Mouse (Mus musculus) right cerebral cortex, postnatal 36 days (tissue): Measurements from ENCODE around the gene Tgfb1i1.

Experiments
- DNase-seq, 2 experiments: peaks; one replicate each; pipeline ENCODE4 v3.0.0; 2022; ENCODE audit warnings: low spot score in 2 of 2, mixed read lengths in 1 of 2

Gene Tgfb1i1

DNA sequence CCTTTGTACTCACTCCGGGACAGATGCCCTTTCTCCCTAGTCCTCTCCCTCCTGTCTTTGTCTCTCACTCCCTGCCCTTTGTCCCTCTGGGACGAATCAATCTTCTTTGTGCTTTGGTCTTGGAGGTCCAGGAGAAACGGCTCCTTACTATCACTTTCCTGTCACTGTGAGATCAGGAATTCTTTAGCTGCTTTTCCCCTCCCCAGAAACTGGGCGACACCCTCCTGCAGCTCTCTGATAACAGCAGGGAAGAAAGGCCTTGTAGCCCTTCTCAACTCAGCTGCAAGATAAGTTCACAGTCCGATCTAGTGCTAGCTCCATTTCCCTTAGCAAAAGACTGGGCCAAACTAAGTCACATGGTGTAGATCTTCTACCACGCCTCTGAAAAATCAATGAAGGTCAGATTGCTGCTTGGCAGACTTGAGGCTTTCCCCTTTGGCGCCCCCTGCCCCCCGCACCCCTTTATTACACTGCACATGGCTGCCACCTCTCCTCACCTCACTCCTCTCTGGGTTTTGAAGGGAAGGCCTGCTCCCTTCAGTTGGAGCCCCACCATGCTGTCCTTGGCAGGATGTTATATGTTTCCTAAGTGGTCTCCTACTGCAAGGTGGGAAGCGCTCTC, 42.4 kb downstream of the Tgfb1i1 start:
- no peak for DNase-seq

- DNase-seq: no peak
Observed at GRCm38 (mm10) chr7:128294785-128295184, 48.2 kb downstream of the Tgfb1i1 start.

DNA sequence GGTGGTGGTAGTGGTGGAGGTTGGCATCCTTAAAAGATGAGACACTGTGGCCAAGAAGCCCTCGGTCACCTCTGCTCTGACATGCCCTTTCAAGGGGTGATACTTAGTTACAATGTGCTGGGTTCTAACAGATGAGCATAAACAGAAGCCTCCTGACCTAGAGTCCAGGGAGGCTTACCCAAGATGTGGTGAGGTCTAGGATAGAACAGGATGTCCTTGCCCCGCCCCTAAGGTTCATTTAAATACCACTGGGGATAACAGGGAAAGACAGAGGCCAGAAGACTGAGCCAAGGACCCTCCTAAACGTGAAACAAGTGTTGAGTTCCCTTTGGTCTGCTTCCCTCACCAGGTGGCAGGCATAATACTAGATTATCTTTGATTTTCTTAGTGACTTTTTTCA, 49.9 kb downstream of the Tgfb1i1 start:
- DNase-seq: no peak

GRCm38 (mm10) chr7:128297291-128297616, 50.6 kb downstream of the Tgfb1i1 start:
- no peak for DNase-seq

- DNase-seq: peak; percentile 47 to 70
Observed at GRCm38 (mm10) chr7:128297617-128298480, 51.2 kb downstream of the Tgfb1i1 start, which contains the start of gene BC017158. BC017158 (minus strand) TSS chr7:128298170.

- DNase-seq: no peak
Observed at GRCm38 (mm10) chr7:128298481-128299342, 52.1 kb downstream of the Tgfb1i1 start.

DNA sequence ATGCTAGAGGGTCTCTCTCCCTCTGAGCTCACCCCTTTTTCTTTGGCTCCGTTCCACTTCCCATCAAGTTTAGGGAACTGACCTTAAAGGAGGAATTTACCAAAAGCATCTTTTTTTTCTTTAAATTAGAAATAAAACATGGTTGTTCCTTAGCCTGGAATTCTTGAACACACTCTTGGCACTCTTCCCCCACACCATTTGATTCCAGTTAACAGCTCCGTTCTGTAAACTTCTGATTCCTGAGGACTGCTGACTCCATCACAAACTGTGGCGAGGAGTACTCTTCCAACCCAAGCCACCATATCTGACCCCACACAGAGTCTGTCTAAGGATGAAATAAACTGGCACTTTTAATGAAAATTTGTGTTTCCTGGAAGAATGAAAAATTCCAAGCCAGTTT, 54.3 kb downstream of the Tgfb1i1 start:
- DNase-seq: no peak

GRCm38 (mm10) chr7:128302151-128302550, 55.5 kb downstream of the Tgfb1i1 start:
- DNase-seq: no peak

DNA sequence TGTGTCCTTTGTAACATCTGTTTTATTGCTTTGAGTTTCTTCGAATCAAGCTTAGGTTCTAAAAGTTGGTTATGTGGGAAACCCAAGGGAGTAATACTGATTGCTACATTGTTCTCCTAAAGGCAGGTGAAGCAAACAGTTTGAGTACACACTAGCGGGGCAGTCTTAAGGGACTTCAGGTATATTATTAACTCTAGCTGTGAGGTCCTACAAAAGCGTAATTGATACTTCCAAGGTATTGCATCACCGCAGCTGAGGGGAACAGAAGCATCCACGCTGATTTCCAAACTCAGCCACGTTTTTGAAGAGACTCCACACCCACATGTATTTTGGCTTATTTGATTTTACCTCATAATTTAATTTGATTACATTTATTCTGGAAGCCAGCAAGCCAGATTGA, 57.6 kb downstream of the Tgfb1i1 start:
- no peak for DNase-seq

DNA sequence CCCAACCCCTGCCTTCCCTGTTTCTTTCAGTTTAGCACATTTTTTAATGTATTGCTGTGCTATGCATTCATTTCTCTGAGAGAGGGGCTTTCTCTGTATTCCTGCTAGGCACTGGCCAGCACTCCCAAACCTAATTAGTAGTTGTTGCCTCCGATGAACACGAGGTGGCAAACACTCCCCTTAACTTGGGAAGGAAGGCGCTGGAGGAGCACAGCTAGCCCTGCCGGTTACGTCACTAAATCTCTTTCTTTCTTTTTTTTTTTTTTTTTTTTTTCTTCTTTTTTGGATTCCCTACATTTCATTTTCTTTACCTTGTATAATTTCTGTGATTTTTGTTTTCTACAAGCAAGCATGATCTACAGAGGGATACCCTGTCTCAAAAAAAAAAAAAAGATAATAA, 58.3 kb downstream of the Tgfb1i1 start:
- no peak for DNase-seq
